Mouse (Mus musculus) heart, embryonic 14.5 days (tissue): ENCODE results near the gene Map3k19. TPM values are rescaled to one million over a fixed set of nuclear protein-coding genes. Genes with fewer than 3 reads are reported as not detected.

Experiments
- ATAC-seq: fragments of 200-750 bp; cut with Nextera tagmentation; 2 replicates; pipeline ENCODE4 v1.8.0; 2017; ENCODE audit warnings: low read depth, moderate TSS enrichment; ENCODE audit not compliant: insufficient number of reproducible peaks, insufficient read depth, low FRiP score
- H3K27ac ChIP-seq, 2 experiments: fragments of 200-500 bp in 1 of 2; fragments of 300-500 bp in 1 of 2; sonication (generic) in 1 of 2; replicated peaks in 1 of 2; 2 replicates each; pipeline ENCODE4 v1.5.1; 2012 to 2014; ENCODE audit warnings: low read depth in 2 of 2, low read length in 2 of 2, control low read depth in 1 of 2, mild to moderate bottlenecking in 1 of 2, mixed read lengths in 1 of 2; ENCODE audit not compliant: control insufficient read depth in 1 of 2, insufficient read depth in 1 of 2
- H3K27me3 ChIP-seq: fragments of 300-500 bp; sonication (generic); 2 replicates; pipeline ENCODE4 v1.6.1; 2014; ENCODE audit warnings: mild to moderate bottlenecking, low read length, control low read depth; ENCODE audit not compliant: control insufficient read depth, insufficient read depth
- H3K36me3 ChIP-seq: fragments of 300-500 bp; sonication (generic); 2 replicates; pipeline ENCODE4 v1.6.1; 2014; ENCODE audit warnings: mild to moderate bottlenecking, control low read depth, low read length, mixed read lengths; ENCODE audit not compliant: control insufficient read depth, insufficient read depth
- H3K4me1 ChIP-seq, 2 experiments: fragments of 200-500 bp in 1 of 2; fragments of 300-500 bp in 1 of 2; sonication (generic) in 1 of 2; 2 replicates each; pipeline ENCODE4 v1.6.1; 2012 to 2014; ENCODE audit warnings: low read length in 2 of 2, control low read depth in 1 of 2, mixed read lengths in 1 of 2; ENCODE audit not compliant: control insufficient read depth in 2 of 2, insufficient read depth in 2 of 2
- H3K4me2 ChIP-seq: fragments of 300-500 bp; sonication (generic); 2 replicates; pipeline ENCODE4 v1.6.1; 2014; ENCODE audit warnings: mild to moderate bottlenecking, low read length
- H3K4me3 ChIP-seq, 2 experiments: fragments of 200-500 bp in 1 of 2; fragments of 300-500 bp in 1 of 2; sonication (generic) in 1 of 2; 2 replicates each; pipeline ENCODE4 v1.5.1; 2012 to 2014; ENCODE audit warnings: low read length in 2 of 2, mild to moderate bottlenecking in 2 of 2, control low read depth in 1 of 2, low read depth in 1 of 2, moderate library complexity in 1 of 2; ENCODE audit not compliant: control insufficient read depth in 1 of 2, insufficient read depth in 1 of 2
- H3K9ac ChIP-seq: fragments of 300-500 bp; sonication (generic); 2 replicates; pipeline ENCODE4 v1.6.1; 2014; ENCODE audit warnings: mild to moderate bottlenecking, low read length
- H3K9me3 ChIP-seq: fragments of 300-500 bp; sonication (generic); 2 replicates; pipeline ENCODE4 v1.6.1; 2016; ENCODE audit warnings: low read length, control low read depth; ENCODE audit not compliant: control insufficient read depth
- WGBS: fragments of 180-500 bp; shearing (Covaris S2); extraction: QIAGEN DNeasy Blood & Tissue Kit; methylation state at CpG from one replicate; pipeline ENCODE4 v1.1.7; 2014; 5-methylcytosine and 5-hydroxymethylcytosine counted together
- polyA plus RNA-seq: library from polyadenylated mRNA; unstranded; fragments of >200 nt; fragmentation: Nextera tagmentation; extraction: Ambion mirVana; gene quantifications from 2 replicates; pipeline ENCODE4 v1.2.1, GENCODE M21; 2014

The Map3k19 gene
- polyA plus RNA-seq, 1 experiment from 2014 or later = not detected

GRCm38 (mm10) chr1:127780142-127780541 is 74.7 kb downstream of the Map3k19 start:
- peaks cover 10 to 63% of the 10 kb centered on the region in 2 experiments; a peak in 3 of 4 replicates for H3K4me1 ChIP-seq

GRCm38 (mm10) chr1:127778611-127779010 is 76.2 kb downstream of the Map3k19 start:
- Histone ChIP-seq H3K36me3 (peaks cover 7% of the 10 kb centered on the region; the same call in 1 of the 2 replicates), H3K4me2 (no peak overlapping the region), H3K4me3 (no peak overlapping the region), H3K27ac (no peak overlapping the region), H3K9me3 (no peaks in the 10 kb centered on the region), H3K9ac (no peak overlapping the region), H3K4me1 (peaks cover 8 to 51% of the 10 kb centered on the region in 2 experiments; a peak in 3 of 4 replicates), H3K27me3 (no peaks in the 10 kb centered on the region)
- ATAC-seq = no peak
- 84% methylated on average over 3 of the region's 3 CpGs for WGBS

More at GRCm38 (mm10) chr1:127780142-127780541, 74.7 kb downstream of the Map3k19 start:
- 3% methylated on average over 3 of the region's 3 CpGs for WGBS
- 0 out of 4 replicates have a peak overlapping the region, but pooled peaks of 1 of the 2 experiments have one; percentile 17 for H3K27ac ChIP-seq
- ATAC-seq = peak; percentile 42; the same call in 1 of the 2 replicates
- H3K36me3 ChIP-seq = peaks cover 7% of the 10 kb centered on the region; the same call in 1 of the 2 replicates
- no peaks in the 10 kb centered on the region for H3K27me3 ChIP-seq
- peak overlapping the region in 1 of 2 experiments; percentile 10; a peak in 1 of 4 replicates for H3K4me3 ChIP-seq
- H3K9me3 ChIP-seq = no peaks in the 10 kb centered on the region
- H3K4me2 ChIP-seq = peak overlapping the region; percentile 48
- 0 out of 2 replicates have a peak overlapping the region, but pooled peaks have one; percentile 23 for H3K9ac ChIP-seq

GRCm38 (mm10) chr1:127776246-127776645 is 78.6 kb downstream of the Map3k19 start:
- Histone ChIP-seq H3K4me3 (peak overlapping the region in 1 of 2 experiments; percentile 76; a peak in 2 of 4 replicates), H3K9me3 (no peaks in the 10 kb centered on the region), H3K36me3 (peaks cover 10% of the 10 kb centered on the region; the same call in 1 of the 2 replicates), H3K4me1 (peaks cover 10 to 50% of the 10 kb centered on the region in 2 experiments), H3K4me2 (peak overlapping the region; percentile 84), H3K9ac (peak overlapping the region; percentile 85), H3K27me3 (no peaks in the 10 kb centered on the region), H3K27ac (no peak overlapping the region)
- 45% methylated on average over 6 of the region's 6 CpGs for WGBS
- ATAC-seq = no peak

- H3K27ac ChIP-seq = no peak overlapping the region
- peak overlapping the region; percentile 84 for H3K4me2 ChIP-seq
- H3K4me1 ChIP-seq = peaks cover 7 to 41% of the 10 kb centered on the region in 2 experiments
- 6% methylated on average over 10 of the region's 10 CpGs for WGBS
- H3K4me3 ChIP-seq = peak overlapping the region; percentile 12 to 76; a peak in 3 of 4 replicates
- no peaks in the 10 kb centered on the region for H3K27me3 ChIP-seq
- no peak for ATAC-seq
- peak overlapping the region; percentile 85 for H3K9ac ChIP-seq
- peaks cover 10% of the 10 kb centered on the region; the same call in 1 of the 2 replicates for H3K36me3 ChIP-seq
- H3K9me3 ChIP-seq = no peaks in the 10 kb centered on the region
These were observed 79.6 kb downstream of the Map3k19 start for GRCm38 (mm10) chr1:127775206-127775720.

GRCm38 (mm10) chr1:127774501-127774880 is 80.3 kb downstream of the Map3k19 start:
- H3K9me3 ChIP-seq = no peaks in the 10 kb centered on the region
- H3K36me3 ChIP-seq = peaks cover 10% of the 10 kb centered on the region; the same call in 1 of the 2 replicates
- peak overlapping the region; percentile 85 for H3K9ac ChIP-seq
- H3K4me1 ChIP-seq = peaks cover 6 to 33% of the 10 kb centered on the region in 2 experiments
- peak overlapping the region; percentile 84 for H3K4me2 ChIP-seq
- H3K27me3 ChIP-seq = no peaks in the 10 kb centered on the region
- peak overlapping the region; percentile 92 to 95 for H3K27ac ChIP-seq
- ATAC-seq = peak; percentile 22; the same call in 1 of the 2 replicates
- H3K4me3 ChIP-seq = peak overlapping the region; percentile 76 to 77
- under 1% methylated on average over 31 of the region's 31 CpGs for WGBS

- H3K9me3 ChIP-seq = no peaks in the 10 kb centered on the region
- H3K4me2 ChIP-seq = peak within 1 kb of the TSS; percentile 84
- H3K27ac ChIP-seq = peak within 1 kb of the TSS; percentile 92 to 96
- H3K4me3 ChIP-seq = peak within 1 kb of the TSS; percentile 76 to 77
- peaks cover 6 to 28% of the 10 kb centered on the region in 2 experiments for H3K4me1 ChIP-seq
- peak; percentile 99 for ATAC-seq
- under 1% methylated on average over 63 of the region's 63 CpGs for WGBS
- H3K27me3 ChIP-seq = no peaks in the 10 kb centered on the region
- peak within 1 kb of the TSS; percentile 85 for H3K9ac ChIP-seq
- peaks cover 10% of the 10 kb centered on the region; the same call in 1 of the 2 replicates for H3K36me3 ChIP-seq
These were observed 80.9 kb downstream of the Map3k19 start, which contains the start of gene Ccnt2 for GRCm38 (mm10) chr1:127773803-127774500. Gene Ccnt2 (plus strand): TSS chr1:127774164.

GRCm38 (mm10) chr1:127773198-127773802 is 81.5 kb downstream of the Map3k19 start:
- Histone ChIP-seq H3K9me3 (no peaks in the 10 kb centered on the region), H3K4me3 (peak overlapping the region; percentile 67 to 76), H3K9ac (peak overlapping the region; percentile 81), H3K4me1 (peaks cover 6 to 22% of the 10 kb centered on the region in 2 experiments), H3K27ac (peak overlapping the region; percentile 92 to 96), H3K27me3 (no peaks in the 10 kb centered on the region), H3K36me3 (peaks cover 5% of the 10 kb centered on the region; the same call in 1 of the 2 replicates), H3K4me2 (peak overlapping the region; percentile 68)
- under 1% methylated on average over 14 of the region's 14 CpGs for WGBS
- peak; percentile 1; the same call in 1 of the 2 replicates for ATAC-seq
